Mouse (Mus musculus) adrenal gland, adult 18-20 months (tissue): ENCODE results near the gene Tmcc1. TPM values are rescaled to one million over a fixed set of nuclear protein-coding genes. Genes with fewer than 3 reads are reported as not detected.
A peak's percentile ranks its signal among the peaks of the same experiment; 100 is the strongest.

ENCODE experiments used
- DNase-seq, 2 experiments: peaks; one replicate each; pipeline ENCODE4 v3.0.0; 2021 to 2022; ENCODE audit warnings: low spot score in 2 of 2
- total RNA-seq, 2 experiments: library from RNA; stranded (reverse); gene quantifications; 1 replicate in 1 of 2; 2 replicates in 1 of 2; pipeline ENCODE4 v1.2.3; 2021

The Tmcc1 gene
- total RNA-seq, 2 experiments from 2014 or later: 23.7 to 30.7 TPM

DNA sequence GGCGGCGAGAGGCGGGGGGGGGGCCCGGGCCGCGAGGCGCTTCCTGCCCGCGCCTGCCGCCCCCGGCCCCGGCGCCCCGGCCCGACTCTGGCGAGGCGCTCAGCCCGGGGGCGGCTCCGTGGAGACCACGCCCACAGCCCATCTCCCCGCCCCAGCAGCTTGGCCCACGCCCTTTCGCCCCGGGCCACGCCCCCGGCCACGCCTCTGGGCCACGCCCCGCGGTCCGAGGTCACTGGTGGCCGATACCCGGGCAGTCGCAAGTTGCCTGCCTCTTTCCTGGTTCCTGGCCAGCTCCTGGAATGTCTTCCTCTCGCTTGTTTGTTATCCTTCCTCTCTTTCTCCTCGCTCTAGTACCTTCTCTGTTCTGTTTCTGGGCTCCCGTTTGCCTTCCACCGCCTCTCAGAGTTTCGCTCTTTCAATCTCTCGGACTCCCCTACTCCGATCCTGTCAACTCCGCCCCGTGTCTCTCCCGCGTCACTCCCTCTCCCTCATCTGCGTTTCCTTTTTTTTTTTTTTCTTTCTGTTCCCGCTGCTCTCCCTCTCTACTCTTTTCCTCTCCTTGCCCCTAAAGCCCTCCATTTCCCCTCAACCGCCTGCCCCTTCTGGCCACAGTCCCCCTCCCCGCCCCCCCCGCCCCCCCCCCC, 198.3 kb downstream of the Tmcc1 start, which contains the start of gene Plxnd1:
TSS of gene Plxnd1 (minus strand) at position 129 of the 644 bp plus-strand sequence.
- DNase-seq: peak; percentile 100

DNA sequence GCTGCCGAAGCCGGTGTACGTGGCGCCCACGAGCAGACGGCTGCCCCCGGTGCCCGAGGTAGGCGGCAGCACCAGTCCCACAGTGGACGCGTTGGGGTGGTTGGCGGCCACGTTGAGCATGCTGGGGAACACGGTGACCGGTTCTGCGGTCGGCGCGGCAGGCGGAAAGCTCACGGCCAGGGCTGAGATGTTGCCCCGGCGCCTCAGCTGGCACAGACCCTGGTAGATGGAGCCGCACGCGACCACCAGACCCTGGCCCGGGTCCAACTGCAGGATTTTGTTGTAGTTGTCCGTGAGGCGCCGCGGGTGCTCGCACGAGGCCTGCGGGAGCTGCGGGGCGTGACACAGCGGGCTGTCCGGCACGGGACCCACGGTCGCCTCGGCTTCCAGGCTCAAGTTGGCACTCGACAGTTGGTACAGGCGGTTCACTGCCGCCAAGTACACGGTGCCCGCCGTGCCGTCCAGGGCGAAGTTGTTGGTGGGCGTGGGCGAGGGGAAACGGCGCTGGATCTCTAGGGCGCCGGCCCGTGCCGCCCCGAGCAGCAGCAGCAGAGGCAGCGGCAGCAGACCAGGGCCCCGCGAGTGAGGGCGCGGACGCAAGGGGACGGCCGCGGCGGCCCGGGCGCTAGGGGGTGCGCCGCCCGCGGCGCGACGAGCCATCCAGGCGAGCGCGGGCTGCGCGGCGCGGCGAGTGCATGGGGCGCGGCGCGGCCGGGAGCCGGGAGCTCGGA, 199.0 kb downstream of the Tmcc1 start:
- peak; percentile 62 for DNase-seq

DNA sequence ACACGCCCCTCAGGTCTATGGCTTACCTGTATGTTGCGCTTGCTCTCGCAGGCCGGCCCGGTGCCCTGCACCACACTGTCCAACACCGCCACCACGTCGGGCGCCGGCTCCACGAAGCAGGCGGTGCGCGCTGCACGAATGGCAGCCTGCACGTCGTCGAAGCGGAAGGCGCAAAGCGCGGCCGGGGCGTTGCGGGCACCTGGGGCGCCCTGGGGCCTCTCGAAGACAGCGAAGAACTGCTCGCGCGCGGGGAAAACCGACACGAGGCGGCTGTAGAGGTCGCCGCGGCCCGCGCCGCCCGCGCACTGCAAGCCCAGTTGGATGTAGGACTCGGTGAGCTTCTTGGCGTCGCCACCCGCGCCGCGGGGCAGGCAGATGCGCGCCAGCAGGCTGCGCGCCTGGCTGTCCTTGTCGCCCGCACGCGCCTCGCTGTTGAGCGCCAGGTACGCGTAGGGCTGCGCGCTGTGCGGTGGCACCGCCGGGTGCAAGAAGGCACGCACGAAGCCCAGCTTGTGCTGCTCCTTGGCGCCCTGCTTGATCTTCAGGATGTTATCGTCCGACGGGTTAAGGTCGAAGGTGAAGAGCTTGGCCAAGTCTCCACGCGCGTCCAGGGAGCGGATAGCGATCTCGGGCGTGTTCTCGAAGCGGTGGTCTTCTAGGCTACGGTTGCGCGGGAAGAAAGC, 199.7 kb downstream of the Tmcc1 start:
- no peak for DNase-seq

DNA sequence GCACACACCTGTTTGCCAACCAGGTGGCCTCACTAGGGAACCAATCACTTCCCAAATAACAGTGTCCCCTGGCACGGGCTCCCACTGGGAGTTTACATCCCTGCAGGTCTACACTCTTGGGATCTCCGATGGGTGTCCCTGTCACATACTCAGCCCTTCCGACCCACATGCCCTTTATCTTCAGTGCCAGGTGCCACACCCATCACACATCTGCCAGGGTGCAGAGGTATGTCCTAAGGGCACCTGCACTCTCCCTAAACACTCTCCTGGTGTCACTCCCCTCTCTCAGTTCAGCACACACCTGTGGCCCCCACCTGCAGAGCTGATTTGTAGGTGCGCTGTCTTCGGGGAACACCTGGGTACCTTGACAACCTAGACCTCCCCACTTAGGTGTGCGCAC, 200.3 kb downstream of the Tmcc1 start:
- DNase-seq: no peak

DNA sequence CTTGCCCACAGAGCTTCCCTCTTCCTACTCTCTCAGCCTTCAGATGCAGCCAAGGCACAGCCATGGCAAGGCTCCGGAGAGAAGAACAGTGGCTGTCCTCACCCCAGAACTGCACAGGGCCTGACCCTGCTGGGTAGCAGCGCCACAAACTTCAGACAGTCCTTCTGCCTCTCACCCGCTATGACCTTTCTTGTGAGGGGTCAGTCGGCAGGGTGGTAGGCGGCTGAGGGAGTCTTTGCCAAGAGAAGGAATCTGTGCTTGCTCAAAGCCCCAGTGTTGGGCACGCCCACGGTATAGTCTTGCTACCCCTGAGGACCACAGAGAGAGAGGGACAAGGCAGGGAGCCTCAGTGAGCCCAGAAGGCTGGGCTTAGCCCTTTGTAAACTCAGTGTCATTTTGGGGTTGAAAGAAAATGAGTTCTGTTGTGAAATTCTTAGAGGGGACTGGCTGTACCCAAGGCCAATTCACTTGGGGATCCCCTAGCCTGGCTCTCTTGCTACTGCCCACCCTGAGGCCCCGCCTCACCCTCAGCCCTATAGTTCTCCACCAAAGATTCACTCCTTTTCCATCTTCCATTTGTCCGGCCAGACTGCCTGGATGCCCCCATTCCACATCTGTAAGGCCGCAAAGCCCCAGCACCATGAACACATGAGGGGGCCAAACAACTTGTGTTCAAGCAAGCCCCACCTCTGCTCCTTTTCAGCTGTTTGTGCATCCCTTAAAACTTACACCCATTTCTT, 201.2 kb downstream of the Tmcc1 start:
- no peak for DNase-seq

DNA sequence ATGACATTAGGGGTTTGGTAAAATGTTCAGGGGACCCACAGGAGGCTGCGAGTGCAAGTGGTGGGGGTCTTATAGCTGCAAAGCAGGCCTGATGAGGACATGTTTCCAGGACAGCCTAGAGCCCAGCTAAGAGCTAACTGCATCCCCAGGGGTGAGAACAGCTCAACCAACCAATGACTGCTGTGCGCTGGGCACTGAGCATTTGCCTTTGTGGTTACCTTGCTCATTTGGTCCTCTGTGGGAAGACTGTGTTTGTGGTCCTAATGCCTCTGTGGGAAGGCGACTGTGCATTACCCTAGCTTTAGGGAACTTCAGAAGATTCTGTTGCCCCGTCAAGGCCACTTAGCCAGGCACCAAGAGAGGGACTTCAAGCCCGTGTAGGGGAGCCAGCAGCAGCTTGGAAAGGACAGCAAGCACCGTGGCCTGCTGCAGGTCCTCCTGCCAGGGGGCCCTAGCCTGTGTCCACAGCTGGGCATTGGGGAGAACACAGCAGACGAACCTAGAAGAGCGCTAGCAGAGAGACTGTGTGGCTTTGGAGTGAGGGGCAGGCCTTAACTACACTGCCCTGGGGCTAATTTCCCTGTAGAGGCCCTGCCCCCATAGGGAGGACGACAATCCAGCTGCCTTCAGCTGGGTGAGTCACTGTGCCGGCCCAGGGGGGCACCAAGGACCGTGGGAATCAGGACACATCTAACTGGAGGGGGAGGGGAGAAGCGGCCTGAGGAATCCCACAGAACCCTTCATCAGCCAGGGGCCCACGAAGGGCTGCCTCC, 202.0 kb downstream of the Tmcc1 start:
- peak in 1 of 2 experiments; percentile 60 for DNase-seq

DNA sequence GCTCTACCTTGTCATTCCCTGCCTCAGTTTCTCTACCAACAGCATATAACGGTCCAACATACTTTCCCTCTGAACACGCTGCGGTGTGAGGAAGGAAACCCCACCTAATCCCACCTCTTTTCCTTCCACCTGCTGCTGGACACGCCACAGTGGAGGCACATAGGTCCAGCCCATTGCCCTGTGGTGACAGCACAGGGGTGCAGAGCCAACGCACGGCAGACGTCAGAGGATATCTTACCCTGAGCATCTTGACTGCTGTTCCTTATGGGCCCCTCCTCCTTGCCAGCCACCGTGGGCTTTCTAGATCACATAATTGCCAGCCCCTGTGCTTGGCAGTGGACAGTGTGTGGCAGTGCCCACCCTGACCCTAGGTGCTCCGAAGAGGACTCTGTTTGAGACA, 202.8 kb downstream of the Tmcc1 start:
- no peak for DNase-seq

DNA sequence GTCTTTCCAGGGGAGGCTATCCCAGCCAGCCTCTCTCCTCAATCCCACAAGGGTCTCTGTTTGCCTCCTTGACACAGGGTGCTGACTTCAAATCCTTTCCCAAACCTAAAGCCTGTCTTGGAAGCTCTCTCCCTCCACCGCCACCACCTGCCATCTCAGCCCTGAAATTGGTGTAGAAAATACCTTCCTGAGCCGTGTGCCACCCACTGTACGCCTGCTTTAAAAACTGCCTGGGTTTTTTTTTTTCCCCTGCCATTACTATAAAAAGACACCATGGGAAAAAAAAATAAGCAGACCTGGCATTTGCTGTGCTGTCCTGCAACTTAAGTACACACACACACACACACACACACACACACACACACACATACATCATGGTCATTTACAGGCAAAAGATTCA, 203.2 kb downstream of the Tmcc1 start:
- DNase-seq: no peak

DNA sequence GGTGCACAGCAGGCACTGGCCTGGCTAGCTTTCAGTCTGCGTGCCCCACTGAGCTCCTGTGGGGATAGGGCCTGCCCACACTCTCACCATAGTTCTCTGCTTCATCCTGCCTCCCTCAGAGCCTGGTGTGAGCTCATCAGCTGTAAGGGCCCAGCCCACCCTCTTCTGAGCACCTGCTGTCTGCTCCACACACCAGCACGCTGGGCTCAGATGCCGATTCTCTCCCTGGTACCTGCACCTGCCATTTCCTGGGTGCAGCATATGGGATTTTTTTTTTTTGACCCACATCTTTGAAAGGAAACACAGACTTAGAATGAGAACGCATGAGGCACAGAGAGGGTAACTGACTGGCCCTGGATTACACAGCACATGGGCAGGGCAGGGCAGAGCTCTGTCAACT, 203.7 kb downstream of the Tmcc1 start:
- no peak for DNase-seq

DNA sequence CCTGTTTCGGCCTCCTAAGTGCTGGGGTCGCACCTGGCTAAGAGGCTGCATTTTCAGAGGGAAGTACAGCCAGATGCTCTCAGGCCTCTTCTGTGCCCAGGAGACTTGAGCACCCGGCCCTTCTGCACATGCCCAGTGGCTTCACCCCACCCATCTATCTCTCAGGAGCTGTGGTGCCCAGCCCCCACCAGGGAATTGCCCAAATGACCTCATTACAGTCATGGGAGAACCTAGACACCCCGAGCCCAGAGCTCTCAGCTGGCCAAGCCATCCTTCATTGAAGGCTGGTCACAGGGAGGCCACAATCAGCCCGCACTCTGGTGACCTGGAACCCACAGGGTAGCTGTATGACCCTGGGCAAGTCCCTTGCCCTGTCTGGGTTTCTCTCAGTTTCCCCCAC, 204.3 kb downstream of the Tmcc1 start:
- no peak for DNase-seq

DNA sequence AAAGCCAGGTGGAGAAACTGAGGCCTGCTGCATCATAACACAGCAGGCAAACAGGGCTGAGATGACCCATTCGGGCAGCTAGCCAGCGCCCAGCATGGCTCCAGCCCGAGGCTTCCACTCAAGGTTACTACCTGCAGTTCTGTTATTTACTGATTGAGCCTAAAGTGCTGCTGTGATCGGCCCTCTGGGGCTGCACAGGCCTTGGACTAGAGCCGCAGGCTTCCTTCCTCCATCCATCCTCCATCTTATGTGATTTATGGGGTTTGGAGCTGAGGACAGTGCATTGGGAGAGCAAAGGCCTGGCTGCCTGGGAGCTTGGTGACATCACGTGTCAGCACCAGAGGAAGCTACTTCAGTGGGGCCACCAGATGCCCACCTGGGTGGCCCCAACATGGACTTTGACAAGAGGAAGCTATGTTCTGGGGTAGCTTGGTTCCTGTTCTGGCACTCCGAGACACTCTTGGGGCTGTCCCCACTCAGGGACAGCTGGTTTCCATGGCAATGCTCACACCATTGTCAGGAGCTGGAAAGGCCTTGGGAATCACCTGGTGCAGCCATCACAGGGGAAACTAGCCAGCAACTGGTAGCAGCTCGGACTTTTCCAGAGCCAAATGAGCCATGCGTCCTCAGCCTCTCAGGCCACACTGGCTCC, 206.1 kb downstream of the Tmcc1 start:
- DNase-seq: peak in 1 of 2 experiments; percentile 60

DNA sequence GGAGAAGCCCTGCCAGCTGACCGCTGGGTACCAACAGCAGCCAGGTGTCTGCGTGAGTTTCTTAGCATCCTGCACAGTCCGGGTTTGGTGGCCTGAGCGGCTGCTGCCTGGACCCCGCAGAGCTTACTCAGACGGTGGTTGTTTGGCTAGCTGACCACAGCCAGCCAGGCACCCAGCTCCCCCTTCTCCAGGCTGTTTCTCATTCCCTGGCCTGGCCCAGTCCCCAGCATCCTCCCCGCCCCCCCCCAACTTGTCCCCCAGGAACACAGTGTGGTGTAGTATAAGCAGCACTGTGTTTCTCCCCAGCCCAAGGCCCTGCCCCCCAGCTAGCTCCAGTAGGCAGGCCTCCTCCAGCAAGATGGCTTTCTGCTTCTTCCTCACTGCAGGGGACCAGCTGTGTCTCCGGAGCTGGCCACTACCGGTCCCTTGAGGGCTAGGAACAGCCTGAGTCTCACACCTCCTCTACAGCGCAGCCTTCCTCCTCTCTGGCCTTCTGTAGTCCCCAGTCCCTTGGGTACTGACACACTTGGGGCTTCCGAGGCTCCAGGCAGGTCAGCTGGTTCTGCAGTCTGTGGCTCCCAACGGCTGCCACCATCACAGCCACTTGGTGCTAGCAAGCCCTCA, 206.7 kb downstream of the Tmcc1 start:
- no peak for DNase-seq

DNA sequence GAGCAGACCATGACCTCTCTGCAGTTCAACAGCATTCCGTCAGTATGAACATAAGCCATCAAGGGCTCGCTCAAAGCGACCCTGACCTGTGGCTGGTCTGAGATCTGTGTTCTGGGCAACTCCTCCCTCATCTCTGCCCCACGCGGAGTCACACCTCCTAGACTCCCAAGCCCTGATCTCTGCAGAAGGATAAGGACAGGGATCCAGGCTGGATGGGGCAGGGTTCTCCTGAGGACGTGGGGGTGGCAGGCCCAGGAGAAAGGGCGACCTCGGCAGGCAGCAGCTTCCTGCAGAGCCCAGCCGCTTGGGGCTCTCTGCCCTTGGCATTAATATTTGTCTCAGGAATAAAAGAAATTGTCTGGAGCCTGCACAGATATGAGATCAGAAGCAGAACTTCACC, 207.7 kb downstream of the Tmcc1 start:
- DNase-seq: no peak

DNA sequence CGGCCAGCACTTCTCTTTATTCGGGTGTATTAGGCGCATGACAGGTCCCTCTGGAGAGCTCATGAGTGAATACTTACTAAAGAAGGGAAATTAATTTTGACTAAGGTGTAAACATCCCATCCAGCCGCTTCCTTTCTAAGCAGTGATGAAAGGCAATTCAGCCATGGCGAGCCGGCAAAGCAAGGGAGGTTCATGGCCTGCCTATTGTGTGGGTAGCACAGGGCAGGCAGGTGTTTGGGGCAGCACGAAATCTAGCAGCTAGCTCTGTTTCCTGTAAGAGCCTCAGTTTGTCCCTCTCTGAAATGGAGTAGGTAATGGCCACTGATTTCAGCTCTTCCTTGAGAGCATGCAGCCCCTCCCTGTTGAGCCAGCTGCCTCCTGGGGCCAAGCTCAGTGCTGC, 208.7 kb downstream of the Tmcc1 start:
- no peak for DNase-seq

DNA sequence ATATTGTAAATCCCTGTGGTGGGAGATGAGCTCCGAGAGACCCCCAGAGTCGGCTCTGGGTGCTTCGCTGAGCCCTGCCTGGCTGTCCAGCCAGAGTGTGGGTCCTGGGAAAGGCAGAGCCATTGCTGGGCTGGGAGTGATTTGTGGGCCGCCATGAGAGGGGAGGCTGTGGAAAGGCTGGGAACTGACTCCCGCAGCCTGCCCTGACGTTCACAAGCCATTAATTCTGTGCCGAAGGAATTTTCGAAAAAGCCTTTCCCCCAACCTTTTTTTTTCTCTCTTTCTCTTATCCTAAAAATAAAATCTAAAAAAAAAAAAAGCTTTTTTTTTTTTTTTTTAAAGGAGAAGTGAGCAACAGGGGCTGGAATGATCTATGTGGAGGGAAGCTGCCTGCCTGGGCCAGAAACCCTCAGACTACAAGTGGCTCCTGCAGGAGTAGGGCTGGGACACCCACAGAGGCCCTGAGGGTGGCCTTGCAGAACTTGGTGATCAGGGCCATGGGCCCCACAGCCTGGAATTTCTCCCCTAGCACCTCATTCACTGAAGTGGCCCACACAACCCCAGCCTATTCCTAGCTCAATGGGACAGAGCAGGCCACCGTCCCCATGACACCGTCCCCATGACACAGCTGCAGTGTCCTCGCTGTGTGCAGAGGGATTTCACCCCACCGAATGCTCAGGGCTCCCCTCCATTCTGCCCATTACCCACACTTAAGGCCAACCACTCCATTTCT, 209.8 kb downstream of the Tmcc1 start:
- DNase-seq: no peak

DNA sequence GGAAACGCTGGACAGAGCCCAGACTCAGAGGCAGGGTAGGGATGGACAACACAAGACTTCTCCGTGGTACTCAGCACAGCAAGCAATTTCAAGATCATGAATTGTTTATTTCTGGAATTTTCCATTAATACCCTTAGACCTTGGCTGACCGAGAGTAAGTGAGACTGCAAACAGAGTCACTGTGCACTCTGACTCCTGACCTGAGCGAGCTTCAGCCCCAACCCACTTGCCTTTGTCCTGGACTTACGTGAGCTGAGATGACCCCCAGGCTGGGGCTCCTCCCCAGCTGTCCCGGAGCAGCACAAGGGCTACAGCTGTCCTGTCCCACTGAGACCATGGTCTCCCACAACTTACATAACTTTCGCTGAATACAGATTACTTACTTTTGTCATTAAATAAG, 210.4 kb downstream of the Tmcc1 start:
- no peak for DNase-seq

DNA sequence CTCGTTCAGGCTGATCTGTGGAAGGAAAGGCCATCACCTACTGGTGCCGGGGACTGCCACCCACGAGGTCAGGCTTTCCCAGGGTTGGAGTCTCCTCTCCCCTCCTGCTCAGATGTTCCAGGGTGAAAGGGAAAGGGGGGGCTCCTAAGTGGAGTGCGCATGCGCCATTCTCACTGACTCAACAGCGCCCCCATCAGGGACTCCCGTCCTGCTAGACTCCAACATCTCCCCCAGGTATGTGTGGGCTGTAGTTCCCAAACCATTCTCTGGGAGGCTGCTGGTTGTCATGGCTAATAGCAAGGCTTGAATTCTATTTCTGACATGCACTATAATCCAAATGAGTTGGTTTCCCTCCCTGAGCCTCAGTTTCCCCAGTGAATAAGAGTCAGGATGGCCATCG, 214.7 kb downstream of the Tmcc1 start:
- no peak for DNase-seq

DNA sequence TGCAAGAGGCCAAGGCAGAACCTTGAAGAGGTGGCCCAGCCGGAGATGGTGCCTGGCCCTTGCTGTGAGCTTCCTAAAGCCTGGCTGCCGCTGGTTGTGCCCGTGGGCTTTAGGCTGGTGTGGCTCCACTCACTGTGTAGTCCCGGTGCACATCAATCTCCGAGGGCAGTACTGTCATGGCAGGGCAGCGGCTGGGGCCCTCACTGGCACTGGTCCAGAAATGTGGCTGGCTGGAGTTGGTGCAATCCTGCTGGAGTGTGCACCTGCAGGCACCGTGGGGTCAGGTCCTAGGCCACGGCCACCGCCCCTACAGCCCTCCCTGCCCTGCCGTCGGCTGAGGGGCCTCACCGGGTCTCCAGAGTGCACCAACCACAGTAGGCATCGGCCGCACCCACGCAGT, 215.5 kb downstream of the Tmcc1 start:
- no peak for DNase-seq

DNA sequence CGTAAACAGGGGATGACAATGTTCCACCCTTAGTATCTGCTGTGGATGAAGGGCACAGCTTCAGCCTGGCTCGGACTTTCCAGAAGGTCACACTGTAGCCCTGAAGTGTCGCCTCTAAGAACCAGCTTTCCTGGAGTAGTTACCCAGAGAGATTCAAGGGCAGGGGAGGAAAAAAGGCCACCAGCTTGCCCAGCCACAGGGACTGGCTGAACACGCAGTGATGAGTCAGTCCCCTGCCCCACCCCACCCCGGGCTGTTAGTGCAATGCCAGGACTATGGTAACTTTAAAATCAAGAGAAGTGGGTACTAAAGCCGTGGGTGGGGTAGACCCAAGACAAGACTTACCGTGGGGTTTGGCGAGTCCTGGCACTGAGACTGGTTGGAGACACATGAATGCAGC, 217.7 kb downstream of the Tmcc1 start:
- DNase-seq: no peak
